Mouse (Mus musculus) limb, embryonic 15.5 days (tissue): ENCODE measurements at regions not wholly inside any gene's neighbourhood (a gene's known extent, or its start where the extent isn't known, plus 50 kb on each side); places are given as distances from the start of the nearest gene placed in this dataset.

Experiments used
- ATAC-seq: fragments of 200-750 bp; cut with Nextera tagmentation; 2 replicates; pipeline ENCODE4 v1.8.0; 2017; ENCODE audit warnings: low read depth, moderate TSS enrichment; ENCODE audit not compliant: insufficient number of reproducible peaks, low FRiP score, low TSS enrichment
- H3K27ac ChIP-seq: fragments of 300-500 bp; sonication (generic); 2 replicates; pipeline ENCODE4 v1.5.1; 2015; ENCODE audit warnings: moderate library complexity, mild to moderate bottlenecking, inconsistent platforms
- H3K27me3 ChIP-seq: fragments of 300-500 bp; sonication (generic); 2 replicates; pipeline ENCODE4 v1.6.1; 2015; ENCODE audit warnings: inconsistent platforms
- H3K36me3 ChIP-seq: fragments of 300-500 bp; sonication (generic); 2 replicates; pipeline ENCODE4 v1.6.1; 2015; ENCODE audit warnings: inconsistent platforms
- H3K4me1 ChIP-seq: fragments of 300-500 bp; sonication (generic); 2 replicates; pipeline ENCODE4 v1.6.1; 2015; ENCODE audit warnings: inconsistent platforms
- H3K4me2 ChIP-seq: fragments of 300-500 bp; sonication (generic); 2 replicates; pipeline ENCODE4 v1.6.1; 2015; ENCODE audit warnings: mild to moderate bottlenecking, inconsistent platforms
- H3K4me3 ChIP-seq: fragments of 300-500 bp; sonication (generic); 2 replicates; pipeline ENCODE4 v1.5.1; 2015; ENCODE audit warnings: mild to moderate bottlenecking, inconsistent platforms
- H3K9ac ChIP-seq: fragments of 300-500 bp; sonication (generic); 2 replicates; pipeline ENCODE4 v1.6.1; 2015; ENCODE audit warnings: inconsistent platforms
- H3K9me3 ChIP-seq: fragments of 300-500 bp; sonication (generic); 2 replicates; pipeline ENCODE4 v1.6.1; 2016; ENCODE audit warnings: inconsistent platforms
- WGBS: fragments of 180-500 bp; shearing (Covaris S2); methylation state at CpG from one replicate; pipeline ENCODE4 v1.1.7; 2015; 5-methylcytosine and 5-hydroxymethylcytosine counted together

DNA sequence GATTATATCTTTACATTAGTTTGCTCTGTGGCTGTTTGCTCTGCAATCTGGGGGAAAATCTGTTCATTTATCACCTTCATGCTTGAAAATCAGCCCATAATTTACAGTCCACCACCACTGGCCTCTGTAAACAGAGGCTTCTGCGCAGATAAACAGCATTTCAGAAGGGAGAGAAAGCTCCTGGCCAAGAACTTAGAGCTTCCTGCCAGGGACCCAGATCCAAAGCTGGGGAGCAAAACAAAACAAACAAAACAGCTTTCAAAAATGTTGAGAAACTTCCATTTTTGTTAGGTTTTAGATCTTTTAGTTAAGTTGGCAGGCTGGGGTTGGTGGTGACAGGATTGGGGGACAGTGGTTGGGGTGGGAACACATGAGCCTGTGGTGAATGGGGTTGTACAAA, 666.7 kb upstream of the Kdm8 start:
- WGBS = 71% methylated on average over 1 of the region's 1 CpGs
- no peaks in the 10 kb centered on the region for H3K36me3 ChIP-seq
- H3K4me3 ChIP-seq = no peak overlapping the region
- no peak overlapping the region for H3K9ac ChIP-seq
- no peaks in the 10 kb centered on the region for H3K9me3 ChIP-seq
- H3K4me1 ChIP-seq = no peaks in the 10 kb centered on the region
- H3K27ac ChIP-seq = no peak overlapping the region
- ATAC-seq = no peak
- no peak overlapping the region for H3K4me2 ChIP-seq
- no peaks in the 10 kb centered on the region for H3K27me3 ChIP-seq

DNA sequence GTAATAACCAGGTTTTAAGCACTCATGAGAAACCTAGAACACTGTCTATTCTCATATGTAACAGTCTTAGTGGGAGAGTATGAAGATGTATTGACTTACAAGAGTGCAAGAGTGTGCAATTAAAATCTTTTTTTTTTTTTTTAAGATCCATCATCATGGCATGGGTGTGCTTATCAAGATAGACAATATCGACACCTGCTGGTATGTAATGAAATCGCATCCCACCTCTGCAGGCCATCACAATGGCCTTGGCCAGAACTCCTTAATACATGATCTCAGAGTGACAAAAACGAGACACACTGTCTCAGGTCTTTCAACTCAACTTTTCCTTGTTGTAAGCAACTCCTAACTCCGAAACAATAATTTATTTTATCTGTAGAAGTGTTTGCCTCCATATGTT, 661.7 kb upstream of the Kdm8 start:
- no peak overlapping the region for H3K27ac ChIP-seq

DNA sequence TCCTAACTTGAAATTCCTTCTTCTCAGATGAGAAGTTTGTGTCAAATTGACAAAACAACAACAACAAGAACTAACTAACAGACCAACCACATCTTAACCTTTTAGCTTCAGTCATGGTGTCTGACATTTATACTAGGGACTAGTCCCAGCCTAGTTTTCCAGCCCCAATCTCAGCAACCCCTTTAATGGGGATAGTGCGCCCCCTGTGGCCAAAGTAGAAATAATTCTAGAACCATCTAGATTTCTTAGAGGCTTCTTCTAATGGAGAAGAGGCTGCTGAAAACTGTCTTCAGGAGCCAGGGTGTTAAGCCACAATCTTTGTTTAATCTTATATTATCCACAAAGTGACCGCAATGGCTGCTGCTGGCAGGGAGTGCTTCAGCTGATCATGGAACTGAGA, 659.5 kb upstream of the Kdm8 start:
- WGBS = 79% methylated on average over 2 of the region's 2 CpGs
- Histone ChIP-seq H3K9me3 (no peaks in the 10 kb centered on the region), H3K4me1 (no peaks in the 10 kb centered on the region), H3K27ac (no peak overlapping the region), H3K27me3 (no peaks in the 10 kb centered on the region), H3K36me3 (no peaks in the 10 kb centered on the region), H3K4me3 (no peak overlapping the region), H3K4me2 (no peak overlapping the region), H3K9ac (no peak overlapping the region)
- no peak for ATAC-seq

More for the DNA sequence above, 661.7 kb upstream of the Kdm8 start:
- Histone ChIP-seq H3K4me3 (no peak overlapping the region), H3K27me3 (no peaks in the 10 kb centered on the region), H3K36me3 (no peaks in the 10 kb centered on the region), H3K4me1 (no peaks in the 10 kb centered on the region), H3K9ac (no peak overlapping the region), H3K9me3 (no peaks in the 10 kb centered on the region), H3K4me2 (no peak overlapping the region)
- WGBS = 57% methylated on average over 4 of the region's 4 CpGs
- no peak for ATAC-seq

DNA sequence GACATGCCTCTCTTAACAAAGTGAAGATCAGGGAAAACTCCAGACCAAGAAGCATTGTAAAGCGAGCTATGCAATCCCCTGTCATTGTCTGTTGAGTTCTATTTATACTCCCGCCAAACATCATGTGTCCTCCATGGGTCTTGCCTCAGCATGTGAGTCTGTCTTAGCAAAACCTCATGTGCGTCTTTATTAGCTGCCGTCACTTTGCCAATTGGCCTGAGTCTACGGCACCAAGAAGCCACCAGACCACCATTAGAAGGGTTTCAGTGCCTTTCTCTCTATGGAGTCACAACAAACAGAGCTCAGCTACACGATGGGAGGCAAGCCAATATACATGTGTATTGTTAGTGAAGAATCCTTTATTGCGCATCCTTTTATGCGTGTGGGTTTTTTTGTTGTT, 658.6 kb upstream of the Kdm8 start:
- no peaks in the 10 kb centered on the region for H3K27me3 ChIP-seq
- H3K27ac ChIP-seq = no peak overlapping the region
- no peaks in the 10 kb centered on the region for H3K9me3 ChIP-seq
- no peak overlapping the region for H3K9ac ChIP-seq
- no peaks in the 10 kb centered on the region for H3K4me1 ChIP-seq
- H3K4me3 ChIP-seq = no peak overlapping the region
- no peaks in the 10 kb centered on the region for H3K36me3 ChIP-seq
- H3K4me2 ChIP-seq = no peak overlapping the region
- 87% methylated on average over 8 of the region's 8 CpGs for WGBS
- ATAC-seq = no peak

DNA sequence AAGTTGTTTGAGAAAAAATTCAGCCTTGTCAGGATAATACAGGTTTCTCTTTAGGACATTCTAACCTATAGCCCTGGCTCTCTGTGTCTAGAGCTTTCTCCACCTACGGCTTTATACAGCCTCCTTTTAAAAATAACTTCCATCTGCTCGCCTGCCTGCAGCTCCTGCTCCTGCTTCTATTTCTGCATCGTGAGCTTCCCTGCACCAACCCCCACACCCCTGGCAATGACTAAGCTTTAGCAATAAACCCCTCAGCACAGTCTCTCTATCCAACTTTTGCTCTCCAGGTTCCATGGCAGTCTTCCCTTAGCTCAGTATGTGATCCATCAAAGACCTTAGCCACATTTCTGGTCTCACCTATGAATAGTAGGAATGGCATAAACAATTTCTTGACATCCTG, 655.7 kb upstream of the Kdm8 start:
- Histone ChIP-seq H3K36me3 (no peaks in the 10 kb centered on the region), H3K4me2 (no peak overlapping the region), H3K9ac (no peak overlapping the region), H3K9me3 (no peaks in the 10 kb centered on the region), H3K27me3 (no peaks in the 10 kb centered on the region), H3K4me3 (no peak overlapping the region), H3K27ac (no peak overlapping the region), H3K4me1 (no peaks in the 10 kb centered on the region)
- WGBS = 29% methylated on average over 3 of the region's 3 CpGs
- ATAC-seq = no peak

DNA sequence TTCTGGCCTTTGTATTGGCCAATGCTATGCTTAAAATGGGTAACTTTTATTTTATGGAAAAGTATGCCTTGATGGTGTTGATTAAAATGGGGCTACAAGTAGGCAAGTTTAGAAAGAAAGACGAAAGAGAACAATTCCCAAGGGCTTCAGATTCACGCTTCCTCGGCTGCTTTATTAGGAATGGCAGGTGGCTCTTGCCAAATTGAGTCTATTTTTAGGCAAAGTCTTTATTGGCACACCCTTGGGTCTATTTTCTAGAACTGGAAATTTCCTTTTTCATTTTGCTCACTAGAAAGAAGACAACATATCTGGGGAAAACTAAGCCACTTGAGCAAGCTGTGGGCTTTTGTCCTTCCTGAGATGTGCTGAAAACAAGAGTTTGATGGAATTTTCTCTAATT, 641.4 kb upstream of the Kdm8 start:
- H3K27me3 ChIP-seq = no peaks in the 10 kb centered on the region
- no peak for ATAC-seq
- 56% methylated on average over 3 of the region's 3 CpGs for whole genome bisulfite sequencing
- H3K9ac ChIP-seq = no peak overlapping the region
- no peak overlapping the region for H3K4me3 ChIP-seq
- H3K36me3 ChIP-seq = no peaks in the 10 kb centered on the region
- H3K9me3 ChIP-seq = no peaks in the 10 kb centered on the region
- no peaks in the 10 kb centered on the region for H3K4me1 ChIP-seq
- H3K27ac ChIP-seq = no peak overlapping the region
- H3K4me2 ChIP-seq = no peak overlapping the region

DNA sequence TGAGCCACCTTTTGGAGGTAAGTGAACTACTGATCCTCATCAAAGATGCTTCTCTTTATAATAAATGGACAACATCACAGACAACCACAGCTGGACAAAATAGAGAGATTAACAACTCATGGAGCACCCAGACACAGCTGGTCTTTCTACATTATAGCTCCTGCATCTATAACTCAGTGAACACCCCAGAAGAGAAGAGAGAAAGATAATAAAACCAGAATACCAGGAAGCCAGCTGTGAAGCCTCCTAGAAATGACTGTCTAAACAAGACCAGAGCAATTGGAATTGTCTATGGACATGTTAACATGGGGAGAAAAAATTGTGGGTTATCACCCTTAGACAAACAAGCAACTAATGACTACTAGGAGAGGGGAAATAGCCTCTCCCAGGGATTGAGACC, 609.8 kb upstream of the Kdm8 start:
- H3K4me1 ChIP-seq = no peaks in the 10 kb centered on the region
- H3K9ac ChIP-seq = no peak overlapping the region
- H3K4me3 ChIP-seq = no peak overlapping the region
- no peak for ATAC-seq
- H3K27ac ChIP-seq = no peak overlapping the region
- no peaks in the 10 kb centered on the region for H3K27me3 ChIP-seq
- H3K36me3 ChIP-seq = no peaks in the 10 kb centered on the region
- H3K9me3 ChIP-seq = no peaks in the 10 kb centered on the region
- H3K4me2 ChIP-seq = no peak overlapping the region

DNA sequence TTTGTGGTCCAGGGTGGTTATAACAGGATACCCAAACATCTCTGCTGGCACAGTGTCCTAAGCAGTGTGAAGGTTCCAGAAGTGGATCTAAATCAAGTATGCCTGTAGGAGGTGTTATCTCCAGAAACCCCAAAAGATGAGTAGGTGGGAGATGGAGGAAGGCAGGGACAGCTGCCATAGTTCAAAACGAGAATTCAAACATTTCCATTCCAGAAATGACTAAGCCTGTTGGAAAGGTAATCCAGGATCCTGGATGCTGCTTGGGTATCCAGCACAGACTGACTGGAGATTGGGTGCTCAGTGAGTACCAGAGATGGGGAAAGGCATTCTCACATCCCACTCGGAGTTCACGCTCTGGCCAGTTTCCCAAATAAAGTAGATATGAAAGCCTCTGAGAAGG, 607.9 kb upstream of the Kdm8 start:
- no peak for ATAC-seq
- H3K27me3 ChIP-seq = no peaks in the 10 kb centered on the region
- WGBS = 85% methylated on average over 3 of the region's 3 CpGs

DNA sequence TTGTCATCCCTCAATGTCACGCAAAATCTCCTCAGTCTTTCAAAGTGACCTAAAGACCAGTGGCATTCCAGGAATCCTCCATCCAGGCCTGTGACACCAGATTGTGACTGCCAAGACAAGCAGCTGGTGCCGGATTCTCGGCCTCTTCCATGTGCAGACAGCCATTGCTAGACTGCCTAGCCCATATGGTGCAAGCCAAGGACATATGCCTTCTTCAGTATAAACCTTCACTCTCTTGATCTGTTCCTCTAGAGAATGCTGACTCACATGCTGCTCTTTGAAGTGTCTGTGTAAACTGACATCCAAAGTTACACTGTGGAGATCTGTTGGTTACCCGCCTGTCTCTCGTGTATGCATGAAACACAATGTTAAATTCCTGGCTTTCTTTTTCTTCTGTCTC, 589.4 kb upstream of the Kdm8 start:
- WGBS = 79% methylated on average over 5 of the region's 5 CpGs
- Histone ChIP-seq H3K4me2 (no peak overlapping the region), H3K4me1 (no peaks in the 10 kb centered on the region), H3K36me3 (no peaks in the 10 kb centered on the region), H3K27ac (no peak overlapping the region), H3K27me3 (no peaks in the 10 kb centered on the region), H3K9me3 (no peaks in the 10 kb centered on the region), H3K4me3 (no peak overlapping the region), H3K9ac (no peak overlapping the region)
- 0 out of 2 replicates have a peak, but pooled peaks have one; percentile 30 for ATAC-seq

More for the DNA sequence above, 607.9 kb upstream of the Kdm8 start:
- Histone ChIP-seq H3K4me2 (no peak overlapping the region), H3K9ac (no peak overlapping the region), H3K4me3 (no peak overlapping the region), H3K36me3 (no peaks in the 10 kb centered on the region), H3K4me1 (no peaks in the 10 kb centered on the region), H3K9me3 (no peaks in the 10 kb centered on the region), H3K27ac (no peak overlapping the region)

DNA sequence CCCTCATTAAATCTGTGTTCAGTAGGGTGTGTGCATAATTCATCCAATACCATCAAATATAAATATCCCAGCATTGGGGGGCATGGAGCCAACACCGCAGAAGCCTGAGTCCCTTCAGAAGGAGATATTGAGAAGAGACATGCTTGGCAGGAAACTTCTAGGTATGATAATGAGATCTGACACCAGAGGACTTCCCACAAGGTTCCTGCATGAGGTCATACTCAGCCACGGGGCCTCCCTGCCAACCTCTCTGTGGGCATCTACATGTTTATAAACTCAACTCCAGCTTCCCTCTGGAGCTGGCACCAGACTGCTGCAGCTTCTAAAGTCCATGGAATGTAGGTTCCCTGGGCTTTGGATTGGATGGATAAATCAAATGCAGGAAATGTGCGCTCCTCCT, 587.4 kb upstream of the Kdm8 start:
- no peak for ATAC-seq
- Histone ChIP-seq H3K27ac (no peak overlapping the region), H3K27me3 (no peaks in the 10 kb centered on the region), H3K4me3 (no peak overlapping the region), H3K9ac (no peak overlapping the region), H3K4me1 (no peaks in the 10 kb centered on the region), H3K4me2 (no peak overlapping the region), H3K36me3 (no peaks in the 10 kb centered on the region), H3K9me3 (no peaks in the 10 kb centered on the region; the same call in 1 of the 2 replicates)
- WGBS = 81% methylated on average over 3 of the region's 3 CpGs

DNA sequence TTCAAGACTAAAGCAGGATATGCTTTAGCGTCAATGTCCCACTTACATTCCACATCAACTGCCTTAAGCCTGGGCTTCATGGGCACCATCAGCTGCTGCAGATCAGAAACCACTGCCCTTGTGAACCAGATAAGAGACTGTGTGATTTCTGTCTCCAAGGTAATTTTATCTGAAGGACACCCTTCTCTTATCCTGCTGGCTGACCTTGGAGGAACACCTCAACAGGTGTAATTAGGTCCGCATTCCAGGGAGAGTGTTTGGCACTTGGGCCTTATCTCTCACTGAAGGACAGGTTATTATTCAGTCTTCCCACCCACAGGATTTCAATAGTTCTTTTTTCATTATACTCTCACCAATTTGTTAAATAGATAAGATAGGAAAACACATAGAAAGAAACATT, 583.1 kb upstream of the Kdm8 start:
- Histone ChIP-seq H3K9me3 (no peaks in the 10 kb centered on the region; the same call in 1 of the 2 replicates), H3K4me2 (no peak overlapping the region), H3K9ac (no peak overlapping the region), H3K4me1 (no peaks in the 10 kb centered on the region), H3K36me3 (no peaks in the 10 kb centered on the region), H3K27ac (no peak overlapping the region), H3K27me3 (no peaks in the 10 kb centered on the region), H3K4me3 (no peak overlapping the region)
- ATAC-seq = no peak
- 94% methylated on average over 2 of the region's 2 CpGs for WGBS

DNA sequence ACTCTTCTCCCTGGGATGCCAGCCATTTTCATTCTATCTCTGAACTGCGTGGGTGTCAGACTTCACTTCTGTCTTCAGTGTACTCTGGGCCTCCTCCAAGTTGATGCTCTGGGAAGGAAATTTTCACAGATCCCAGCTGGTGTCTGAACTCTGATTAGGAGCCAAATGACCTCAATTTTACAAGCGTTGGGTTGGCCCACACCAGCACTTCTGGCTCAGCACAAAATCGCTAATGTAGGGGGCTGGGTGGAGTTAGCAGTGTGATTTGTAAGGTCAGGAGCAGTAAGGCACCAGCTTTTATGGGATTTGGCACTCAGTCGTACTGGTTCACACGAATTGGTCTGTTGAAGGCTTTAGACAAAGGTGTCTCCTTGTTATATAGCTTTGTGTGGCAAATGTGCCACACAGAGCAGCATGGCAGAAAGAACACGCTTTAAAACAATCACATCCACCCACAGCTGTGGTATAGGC, 576.3 kb upstream of the Kdm8 start:
- Histone ChIP-seq H3K27ac (no peak overlapping the region), H3K4me3 (no peak overlapping the region), H3K4me2 (no peak overlapping the region), H3K9ac (no peak overlapping the region), H3K9me3 (no peaks in the 10 kb centered on the region), H3K36me3 (no peaks in the 10 kb centered on the region), H3K4me1 (peaks cover 9% of the 10 kb centered on the region), H3K27me3 (no peaks in the 10 kb centered on the region)
- ATAC-seq = peak; percentile 65
- 26% methylated on average over 6 of the region's 6 CpGs for WGBS

DNA sequence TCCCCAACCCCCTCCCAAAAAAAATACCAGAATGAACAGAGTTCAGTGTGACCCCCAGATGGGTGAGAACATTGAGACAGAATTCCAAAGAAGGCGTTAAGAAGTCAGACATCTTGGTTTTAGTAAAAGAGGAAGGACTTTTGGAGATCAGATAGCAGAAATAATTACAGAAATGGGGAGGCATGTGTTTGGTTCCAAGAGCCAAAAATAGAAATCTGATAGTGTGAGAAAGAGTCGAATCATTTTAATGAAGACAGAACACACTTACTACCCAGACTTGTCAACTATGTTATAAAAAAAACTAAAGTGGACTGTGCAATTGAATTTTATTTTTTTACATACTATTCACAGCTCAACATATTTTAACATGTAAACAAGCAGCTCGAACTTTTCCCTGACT, 575.9 kb upstream of the Kdm8 start:
- no peaks in the 10 kb centered on the region for H3K27me3 ChIP-seq
- no peak for ATAC-seq
- WGBS = 32% methylated on average over 3 of the region's 3 CpGs

More for the DNA sequence above, 575.9 kb upstream of the Kdm8 start:
- no peak overlapping the region for H3K4me3 ChIP-seq
- no peak overlapping the region for H3K27ac ChIP-seq
- H3K9me3 ChIP-seq = no peaks in the 10 kb centered on the region
- H3K4me2 ChIP-seq = no peak overlapping the region
- no peaks in the 10 kb centered on the region for H3K36me3 ChIP-seq
- peaks cover 9% of the 10 kb centered on the region for H3K4me1 ChIP-seq
- no peak overlapping the region for H3K9ac ChIP-seq
